Mouse (Mus musculus) olfactory bulb, adult 2 months (tissue): ENCODE data around the gene Fxr2.

Experiments used
- CTCF ChIP-seq: fragments of 200-500 bp; IDR thresholded peaks from 2 replicates; pipeline ENCODE4 v1.5.1; 2012; ENCODE audit warnings: low read depth, mild to moderate bottlenecking, low read length, moderate library complexity; ENCODE audit not compliant: insufficient read depth
- POLR2A ChIP-seq: fragments of 200-500 bp; IDR thresholded peaks from 2 replicates; pipeline ENCODE4 v1.6.1; 2012; ENCODE audit warnings: mild to moderate bottlenecking, low read depth, low read length, moderate library complexity; ENCODE audit not compliant: insufficient read depth

- TF ChIP-seq POLR2A (no peak), CTCF (no peak)
Observed at GRCm38 (mm10) chr11:69692196-69692811, 59.5 kb downstream of the Fxr2 start.
